Mouse (Mus musculus): ENCODE data around the gene Macrod1. TPM values are rescaled to one million over a fixed set of nuclear protein-coding genes. Genes with fewer than 3 reads are reported as not detected.

Gene Macrod1
- polyA plus RNA-seq, 1 experiment from 2014 or later, result 16.0 TPM

DNA sequence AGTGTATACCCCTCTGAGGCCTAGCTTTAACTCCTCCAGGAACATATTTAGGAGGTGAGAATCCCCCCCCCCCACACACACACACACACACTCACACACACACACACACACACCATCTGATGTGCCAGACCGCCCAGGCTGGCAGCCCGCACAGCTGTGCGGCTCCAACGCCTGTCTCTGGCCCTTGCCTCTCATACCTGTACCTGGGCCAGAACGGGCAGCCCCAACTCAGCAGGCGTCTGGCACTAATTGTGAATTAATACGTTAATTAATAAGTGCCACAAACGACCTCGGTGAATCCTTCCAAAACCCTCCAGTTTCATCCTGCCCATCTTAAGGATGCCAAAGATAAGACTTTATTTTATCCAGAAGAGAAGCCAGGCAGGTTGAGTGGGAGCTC lies 76.8 kb downstream of the Macrod1 start:
- no peaks in the 10 kb centered on the region for H3K36me3 ChIP-seq (ENCODE audit: insufficient read depth, low read length)
- H3K27me3 ChIP-seq (replicated peaks; ENCODE audit: insufficient read depth, low read length), result no peaks in the 10 kb centered on the region
- TF ChIP-seq CTCF (IDR thresholded peaks at IDR 0.05) (no peak), EP300 (IDR thresholded peaks at IDR 0.05) (no peak)
- no peaks in the 10 kb centered on the region for H3K9me3 ChIP-seq (ENCODE audit: low read length)
- 86% methylated on average over 9 of the region's 9 CpGs for WGBS
- H3K27ac ChIP-seq (ENCODE audit: low read length), result no peak overlapping the region
- 0 out of 2 replicates have a peak, but pooled peaks cover 3% of the 10 kb centered on the region for H3K4me1 ChIP-seq (ENCODE audit: insufficient read depth, low read depth, low read length)
- ATAC-seq (no peak), DNase-seq (ENCODE audit: low spot score) (no peak)
- no peak overlapping the region for H3K9ac ChIP-seq (replicated peaks; ENCODE audit: low read depth)
- no peak overlapping the region for H3K4me3 ChIP-seq (ENCODE audit: low read depth, low read length)
- H3K4me2 ChIP-seq (replicated peaks; ENCODE audit: low read depth, low read length), result no peak overlapping the region

DNA sequence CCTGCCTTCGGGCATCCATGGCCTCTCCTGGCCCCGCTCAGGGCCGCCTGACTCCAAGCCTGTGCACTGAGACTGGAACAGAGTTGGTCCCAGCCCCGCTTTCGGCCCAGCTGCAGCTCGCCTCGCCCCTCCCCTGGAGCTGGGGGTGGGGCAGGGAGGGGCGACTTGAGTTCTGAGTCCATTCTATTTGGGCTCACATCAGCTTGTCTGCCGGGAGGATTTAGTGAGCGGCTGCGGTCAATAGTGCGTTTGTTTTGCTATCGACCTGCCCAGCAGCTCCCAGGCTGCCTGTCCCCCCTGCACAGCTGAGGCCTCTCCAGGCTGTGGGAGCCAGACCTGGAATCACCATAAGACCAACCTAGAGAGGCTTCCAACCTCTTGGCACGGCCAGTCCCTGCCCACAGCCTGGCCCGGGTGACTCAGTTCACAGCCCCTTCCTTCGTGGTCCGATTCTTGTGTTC lies 78.1 kb downstream of the Macrod1 start:
- no peak for DNase-seq (ENCODE audit: low spot score)
- no peak overlapping the region for H3K9ac ChIP-seq (replicated peaks; ENCODE audit: low read depth)
- no peak overlapping the region for H3K27ac ChIP-seq (ENCODE audit: low read length)
- peak; percentile 25; the same call in 1 of the 2 replicates for ATAC-seq
- no peak overlapping the region for H3K4me2 ChIP-seq (replicated peaks; ENCODE audit: low read depth, low read length)
- no peaks in the 10 kb centered on the region for H3K27me3 ChIP-seq (replicated peaks; ENCODE audit: insufficient read depth, low read length)
- H3K4me3 ChIP-seq (ENCODE audit: low read depth, low read length), result no peak overlapping the region
- no peaks in the 10 kb centered on the region for H3K9me3 ChIP-seq (ENCODE audit: low read length)
- 24% methylated on average over 17 of the region's 17 CpGs for WGBS
- TF ChIP-seq CTCF (IDR thresholded peaks at IDR 0.05), result no peak
- no peak for TF ChIP-seq EP300 (IDR thresholded peaks at IDR 0.05)
- H3K4me1 ChIP-seq (ENCODE audit: insufficient read depth, low read depth, low read length), result 0 out of 2 replicates have a peak, but pooled peaks cover 3% of the 10 kb centered on the region
- no peaks in the 10 kb centered on the region for H3K36me3 ChIP-seq (ENCODE audit: insufficient read depth, low read length)

DNA sequence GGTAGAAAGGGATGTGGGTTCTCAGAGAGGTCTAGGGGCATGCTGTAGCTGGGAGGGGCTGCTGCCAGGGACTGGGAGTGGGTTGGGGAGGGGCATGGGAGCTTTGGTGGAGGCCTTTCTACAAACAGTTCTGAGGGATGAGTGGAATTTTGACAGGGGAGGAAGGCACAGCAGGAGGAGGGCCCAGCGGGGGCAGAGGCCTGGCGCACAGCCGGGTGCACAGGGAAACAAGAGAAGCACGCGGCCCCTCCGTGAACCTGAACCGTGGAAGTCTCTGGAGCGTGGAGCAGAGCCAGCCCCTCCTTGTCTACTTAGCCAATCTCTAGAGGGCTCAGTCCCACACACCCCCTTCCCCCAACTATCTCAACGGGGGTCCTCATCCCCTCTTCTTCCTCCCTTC lies 78.9 kb downstream of the Macrod1 start:
- no peak overlapping the region for H3K9ac ChIP-seq (replicated peaks; ENCODE audit: low read depth)
- TF ChIP-seq EP300 (IDR thresholded peaks at IDR 0.05) (no peak), CTCF (IDR thresholded peaks at IDR 0.05) (no peak)
- no peak overlapping the region for H3K4me2 ChIP-seq (replicated peaks; ENCODE audit: low read depth, low read length)

DNA sequence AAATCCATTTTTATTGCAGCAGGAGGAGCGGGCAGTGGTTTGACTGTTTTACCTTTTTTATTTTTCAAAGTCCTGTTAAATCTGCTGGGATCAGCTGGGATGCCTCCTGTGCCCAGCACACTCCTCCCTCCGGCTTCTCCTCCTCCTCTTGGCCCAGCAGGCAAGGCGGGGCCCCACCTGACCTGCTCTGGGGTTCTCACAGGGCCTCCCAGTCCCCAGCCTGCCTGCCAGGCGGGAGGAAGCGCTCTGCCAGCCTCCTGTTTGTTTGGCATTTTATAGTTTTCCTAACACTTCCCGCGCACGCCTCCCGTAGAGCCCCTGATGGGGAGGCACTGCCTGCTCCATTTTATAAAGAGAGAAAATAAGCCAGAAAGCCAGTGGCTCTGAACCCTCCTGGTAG lies 79.4 kb downstream of the Macrod1 start:
- H3K9ac ChIP-seq (replicated peaks; ENCODE audit: low read depth), result no peak overlapping the region
- H3K9me3 ChIP-seq (ENCODE audit: low read length), result no peaks in the 10 kb centered on the region
- DNase-seq (ENCODE audit: low spot score), result peak; percentile 44
- H3K27ac ChIP-seq (ENCODE audit: low read length), result no peak overlapping the region
- TF ChIP-seq EP300 (IDR thresholded peaks at IDR 0.05), result no peak
- no peak for TF ChIP-seq CTCF (IDR thresholded peaks at IDR 0.05)
- ATAC-seq, result peak; percentile 57
- no peaks in the 10 kb centered on the region for H3K36me3 ChIP-seq (ENCODE audit: insufficient read depth, low read length)
- H3K4me3 ChIP-seq (ENCODE audit: low read depth, low read length), result no peak overlapping the region
- 31% methylated on average over 9 of the region's 9 CpGs for WGBS
- H3K4me1 ChIP-seq (ENCODE audit: insufficient read depth, low read depth, low read length), result 0 out of 2 replicates have a peak, but pooled peaks cover 3% of the 10 kb centered on the region
- H3K27me3 ChIP-seq (replicated peaks; ENCODE audit: insufficient read depth, low read length), result no peaks in the 10 kb centered on the region
- H3K4me2 ChIP-seq (replicated peaks; ENCODE audit: low read depth, low read length), result no peak overlapping the region

More for the DNA sequence above, 78.9 kb downstream of the Macrod1 start:
- Histone ChIP-seq H3K27ac (ENCODE audit: low read length) (no peak overlapping the region), H3K9me3 (ENCODE audit: low read length) (no peaks in the 10 kb centered on the region), H3K4me3 (ENCODE audit: low read depth, low read length) (no peak overlapping the region), H3K27me3 (replicated peaks; ENCODE audit: insufficient read depth, low read length) (no peaks in the 10 kb centered on the region), H3K36me3 (ENCODE audit: insufficient read depth, low read length) (no peaks in the 10 kb centered on the region), H3K4me1 (ENCODE audit: insufficient read depth, low read depth, low read length) (0 out of 2 replicates have a peak, but pooled peaks cover 3% of the 10 kb centered on the region)
- peak; percentile 37 for DNase-seq (ENCODE audit: low spot score)
- WGBS, result 15% methylated on average over 9 of the region's 9 CpGs
- peak; percentile 27; the same call in 1 of the 2 replicates for ATAC-seq

DNA sequence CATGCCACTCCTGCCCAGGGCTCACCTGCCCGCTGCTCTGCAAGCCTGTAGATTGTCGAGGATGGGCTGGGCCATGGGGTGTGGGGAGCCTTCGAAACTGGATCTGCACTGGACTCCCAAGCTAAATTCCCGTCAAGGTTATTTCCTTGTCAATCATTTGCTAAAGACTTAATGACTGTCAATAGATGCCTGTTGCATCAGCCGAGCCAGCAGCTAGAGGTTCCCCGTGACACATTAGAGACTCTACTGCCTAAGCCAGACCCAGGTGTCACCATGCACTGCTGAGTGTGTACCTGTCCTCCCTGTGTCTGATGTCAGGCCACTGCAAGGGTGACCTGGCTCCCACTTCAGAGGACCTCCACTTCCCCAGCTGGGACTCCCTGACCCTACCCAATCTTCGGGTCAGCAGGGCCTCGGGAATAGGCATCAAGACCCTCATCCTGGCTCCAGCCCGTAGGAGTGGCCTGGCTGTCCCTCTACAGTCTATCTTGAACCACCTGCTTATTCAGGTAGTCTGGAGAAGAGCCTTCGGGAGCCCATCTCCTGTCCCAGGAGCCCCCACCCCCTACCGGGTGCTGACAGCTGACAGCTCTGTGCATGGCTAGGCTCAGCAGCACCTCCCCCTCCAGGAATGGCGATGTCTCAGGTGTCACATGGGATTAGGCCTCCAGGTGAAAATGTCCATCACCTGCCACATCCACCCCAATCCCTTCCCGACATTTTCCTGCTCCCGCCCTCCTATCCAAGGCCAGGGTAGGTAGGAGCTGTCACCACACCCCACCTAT lies 80.3 kb downstream of the Macrod1 start:
- WGBS, result 39% methylated on average over 14 of the region's 14 CpGs
- Histone ChIP-seq H3K9ac (replicated peaks; ENCODE audit: low read depth) (no peak overlapping the region), H3K4me2 (replicated peaks; ENCODE audit: low read depth, low read length) (no peak overlapping the region), H3K4me3 (ENCODE audit: low read depth, low read length) (no peak overlapping the region), H3K27me3 (replicated peaks; ENCODE audit: insufficient read depth, low read length) (no peaks in the 10 kb centered on the region), H3K4me1 (ENCODE audit: insufficient read depth, low read depth, low read length) (0 out of 2 replicates have a peak, but pooled peaks cover 3% of the 10 kb centered on the region), H3K27ac (ENCODE audit: low read length) (no peak overlapping the region), H3K36me3 (ENCODE audit: insufficient read depth, low read length) (no peaks in the 10 kb centered on the region), H3K9me3 (ENCODE audit: low read length) (no peaks in the 10 kb centered on the region)
- no peak for DNase-seq (ENCODE audit: low spot score)
- peak; percentile 36; the same call in 1 of the 2 replicates for ATAC-seq
- no peak for TF ChIP-seq EP300 (IDR thresholded peaks at IDR 0.05)
- no peak for TF ChIP-seq CTCF (IDR thresholded peaks at IDR 0.05)

DNA sequence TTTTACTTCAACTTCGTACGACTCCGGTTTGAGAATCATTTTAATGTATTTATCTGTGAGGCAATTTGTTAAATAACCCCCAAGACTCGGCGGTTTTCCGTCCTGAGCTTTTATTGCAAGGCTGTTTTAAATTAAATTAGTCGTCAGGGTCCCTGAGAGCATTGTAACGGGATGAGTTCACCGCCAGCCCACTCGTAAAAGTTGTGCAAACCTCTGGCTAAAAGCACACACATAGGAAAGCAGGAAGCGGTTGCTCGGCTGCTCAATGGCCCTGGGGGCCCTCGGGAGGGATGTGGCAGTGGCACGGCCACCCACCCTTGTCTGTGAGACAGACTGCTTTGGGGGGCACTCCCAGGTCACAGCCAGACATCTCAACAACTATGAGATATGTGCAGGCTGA lies 81.7 kb downstream of the Macrod1 start:
- no peaks in the 10 kb centered on the region for H3K9me3 ChIP-seq (ENCODE audit: low read length)
- 62% methylated on average over 14 of the region's 14 CpGs for WGBS
- ATAC-seq (no peak), DNase-seq (ENCODE audit: low spot score) (no peak)
- H3K27ac ChIP-seq (ENCODE audit: low read length), result no peak overlapping the region
- H3K4me3 ChIP-seq (ENCODE audit: low read depth, low read length), result no peak overlapping the region
- TF ChIP-seq CTCF (IDR thresholded peaks at IDR 0.05), result no peak
- no peak for TF ChIP-seq EP300 (IDR thresholded peaks at IDR 0.05)
- H3K9ac ChIP-seq (replicated peaks; ENCODE audit: low read depth), result no peak overlapping the region
- H3K4me1 ChIP-seq (ENCODE audit: insufficient read depth, low read depth, low read length), result 0 out of 2 replicates have a peak, but pooled peaks cover 3% of the 10 kb centered on the region
- H3K36me3 ChIP-seq (ENCODE audit: insufficient read depth, low read length), result no peaks in the 10 kb centered on the region
- no peaks in the 10 kb centered on the region for H3K27me3 ChIP-seq (replicated peaks; ENCODE audit: insufficient read depth, low read length)
- no peak overlapping the region for H3K4me2 ChIP-seq (replicated peaks; ENCODE audit: low read depth, low read length)

Measured in lung, postnatal 0 days (tissue).